Mouse (Mus musculus) embryo, embryonic 11 days (tissue): ENCODE results near the gene Sh3pxd2a.
A peak's percentile ranks its signal among the peaks of the same experiment; 100 is the strongest.

ENCODE experiments used
- DNase-seq: peaks from one replicate; pipeline ENCODE4 v3.0.0-alpha.2; 2015

Sh3pxd2a gene

GRCm38 (mm10) chr19:47303128-47303527 is 161.1 kb downstream of the Sh3pxd2a start:
- no peak for DNase-seq

GRCm38 (mm10) chr19:47302191-47302852 is 161.9 kb downstream of the Sh3pxd2a start:
- peak; percentile 31 for DNase-seq

- peak; percentile 82 for DNase-seq
Measured at GRCm38 (mm10) chr19:47301303-47302190, 162.7 kb downstream of the Sh3pxd2a start.

- DNase-seq, result no peak
Measured at GRCm38 (mm10) chr19:47298100-47298499, 166.1 kb downstream of the Sh3pxd2a start.

- no peak for DNase-seq
Measured at GRCm38 (mm10) chr19:47292451-47292951, 171.7 kb downstream of the Sh3pxd2a start.

GRCm38 (mm10) chr19:47291307-47292080 is 172.7 kb downstream of the Sh3pxd2a start:
- peak; percentile 74 for DNase-seq

GRCm38 (mm10) chr19:47286886-47287450 is 177.2 kb downstream of the Sh3pxd2a start:
- peak; percentile 44 for DNase-seq

GRCm38 (mm10) chr19:47285581-47285980 is 178.6 kb downstream of the Sh3pxd2a start:
- DNase-seq, result no peak

GRCm38 (mm10) chr19:47282688-47283215 is 181.4 kb downstream of the Sh3pxd2a start:
- DNase-seq, result no peak

- DNase-seq, result no peak
Measured at GRCm38 (mm10) chr19:47282050-47282454, 182.1 kb downstream of the Sh3pxd2a start.

GRCm38 (mm10) chr19:47280894-47281293 is 183.3 kb downstream of the Sh3pxd2a start:
- DNase-seq, result no peak

GRCm38 (mm10) chr19:47279788-47280532 is 184.2 kb downstream of the Sh3pxd2a start:
- DNase-seq, result no peak

GRCm38 (mm10) chr19:47279372-47279771 is 184.8 kb downstream of the Sh3pxd2a start:
- no peak for DNase-seq

- DNase-seq, result no peak
Measured at GRCm38 (mm10) chr19:47276730-47277129, 187.5 kb downstream of the Sh3pxd2a start.

GRCm38 (mm10) chr19:47270520-47270919 is 193.7 kb downstream of the Sh3pxd2a start:
- no peak for DNase-seq

- DNase-seq, result peak; percentile 54
Measured at GRCm38 (mm10) chr19:47269729-47270128, 194.5 kb downstream of the Sh3pxd2a start.

GRCm38 (mm10) chr19:47267066-47267465 is 197.1 kb downstream of the Sh3pxd2a start:
- no peak for DNase-seq

- DNase-seq, result no peak
Measured at GRCm38 (mm10) chr19:47266070-47266801, 198.0 kb downstream of the Sh3pxd2a start.

GRCm38 (mm10) chr19:47264322-47265092 is 199.7 kb downstream of the Sh3pxd2a start:
- DNase-seq, result peak; percentile 84

- DNase-seq, result no peak
Measured at GRCm38 (mm10) chr19:47263621-47264020, 200.6 kb downstream of the Sh3pxd2a start.
